Mouse (Mus musculus): ENCODE data around the gene Zc3h8.

DNA sequence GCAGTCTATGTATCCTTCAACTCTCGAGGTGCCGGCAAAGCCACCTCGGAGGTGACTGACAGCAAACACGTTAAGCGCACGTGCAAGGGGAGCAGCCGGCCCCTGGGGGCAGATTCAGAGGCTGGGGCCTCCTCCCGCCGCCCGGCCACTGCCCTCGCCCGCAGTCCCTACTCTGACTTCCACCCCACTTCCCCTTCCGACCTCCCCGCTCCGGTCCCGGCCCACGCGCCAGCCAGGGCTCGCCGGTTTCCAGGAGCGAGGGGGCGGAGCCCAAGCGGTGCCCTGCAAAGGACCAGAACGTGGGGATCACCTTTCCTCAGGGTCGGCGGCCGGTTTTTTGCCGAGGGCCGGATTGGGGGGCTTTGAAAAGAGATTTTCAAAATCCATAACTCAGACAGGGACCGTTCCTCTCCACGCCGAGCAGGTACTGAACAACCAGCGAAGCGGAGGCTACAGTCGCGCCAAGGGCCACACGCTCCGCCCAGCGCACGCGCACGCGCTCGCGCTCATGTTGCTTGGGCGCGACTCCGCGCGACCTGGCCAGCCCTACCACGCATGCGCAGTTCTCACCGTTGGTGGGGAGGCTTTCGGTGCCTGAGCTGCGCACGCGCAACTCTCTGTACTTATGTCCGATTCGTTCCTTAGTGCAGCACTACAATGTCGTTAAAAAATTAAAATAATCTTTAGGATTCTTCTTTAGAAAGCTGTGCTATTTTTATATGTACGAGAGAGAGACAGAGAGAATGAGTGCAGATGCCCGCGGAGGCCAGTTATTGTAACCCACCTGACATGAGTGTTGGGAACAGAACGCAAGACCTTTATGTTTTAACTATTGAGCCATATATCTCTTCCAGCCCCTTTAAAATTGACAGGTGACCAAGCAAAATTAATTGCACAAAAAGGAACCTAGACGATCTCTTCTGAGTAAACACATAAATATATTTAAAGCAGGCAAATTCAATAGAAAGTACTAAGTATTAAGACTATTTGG lies at the start of gene Zc3h8:
- TF ChIP-seq POLR2AphosphoS2 (IDR thresholded peaks at IDR 0.05; ENCODE audit: low read length) (peak; percentile 89), MAFK (IDR thresholded peaks at IDR 0.05; ENCODE audit: borderline replicate concordance, low read depth, low read length) (no peak), CTCF (IDR thresholded peaks at IDR 0.05 in 2 of 3, conservative IDR thresholded peaks at IDR 0.05 in 1 of 3; ENCODE audit: control insufficient read depth in 1 of 3, insufficient read depth in 1 of 3, low read depth in 2 of 3, low read length in 3 of 3, poor library complexity in 1 of 3, severe bottlenecking in 1 of 3) (no peak), POLR2A (IDR thresholded peaks at IDR 0.05; ENCODE audit: control insufficient read depth in 1 of 2, insufficient read depth in 1 of 2, low read depth in 1 of 2, low read length in 2 of 2, poor library complexity in 1 of 2) (peak; percentile 33 to 96; a peak in 3 of 4 replicates)
